Mouse (Mus musculus) G1E (cell line): ENCODE measurements around the gene A630001G21Rik.

Experiments
- CTCF ChIP-seq: IDR thresholded peaks from 2 replicates; pipeline ENCODE4 v1.5.1; 2012; ENCODE audit warnings: low read depth, low read length, inconsistent platforms, mixed read lengths
- GATA1 ChIP-seq: IDR thresholded peaks from 2 replicates; pipeline ENCODE4 v1.6.1; 2012; ENCODE audit warnings: borderline replicate concordance, low read length, inconsistent platforms, mixed read lengths
- POLR2AphosphoS5 ChIP-seq: IDR thresholded peaks from 2 replicates; pipeline ENCODE4 v1.6.1; 2012; ENCODE audit warnings: low read depth, low read length, inconsistent platforms; ENCODE audit not compliant: insufficient replicate concordance
- TAL1 ChIP-seq: conservative IDR thresholded peaks from 2 replicates; pipeline ENCODE4 v1.6.1; 2012; ENCODE audit warnings: low read depth, low read length, inconsistent platforms, mixed read lengths

GRCm38 (mm10) chr1:85779428-85780180 is 1.2 kb upstream of the A630001G21Rik start:
- TF ChIP-seq CTCF (no peak), POLR2AphosphoS5 (no peak), GATA1 (no peak), TAL1 (no peak)
